Mouse (Mus musculus) brain, adult 10 weeks (tissue): ENCODE data around the gene Zfp169. TPM values are rescaled to one million over a fixed set of nuclear protein-coding genes. Genes with fewer than 3 reads are reported as not detected.

Experiments
- polyA plus RNA-seq: library from polyadenylated mRNA; stranded (reverse); fragments of 350-450 nt; fragmentation: Illumina TruSeq; extraction: RNeasy Lipid Tissue Mini Kit (QIAGEN cat#74804); gene quantifications from one replicate; pipeline ENCODE4 v1.2.3, GENCODE M21; 2015; ENCODE audit warnings: low read depth, low replicate concordance

The Zfp169 gene
- 8.3 TPM for polyA plus RNA-seq

GRCm38 (mm10) chr13:48513003-48513929, at the start of gene Zfp169, which contains the start of gene A830005F24Rik:
Gene Zfp169, minus strand, starts transcription at chr13:48513451.
Gene A830005F24Rik, plus strand, starts transcription at chr13:48513570.

Other genes starting within 250 kb of the Zfp169 start
- 2.0 TPM for gene A830005F24Rik, start 119 bp upstream of the Zfp169 start, polyA plus RNA-seq
- 21.0 TPM for gene Ptpdc1, start 112.2 kb upstream of the Zfp169 start, polyA plus RNA-seq
- gene Barx1, start 149.5 kb upstream of the Zfp169 start, polyA plus RNA-seq = not detected